Mouse (Mus musculus) kidney, postnatal 25 days (tissue): ENCODE results near the gene Sox6.
A peak's percentile ranks its signal among the peaks of the same experiment; 100 is the strongest.

ENCODE experiments used
- DNase-seq, 2 experiments: peaks; one replicate each; pipeline ENCODE4 v3.0.0; 2021; ENCODE audit warnings: mixed read lengths in 2 of 2

The Sox6 gene

GRCm38 (mm10) chr7:115745672-115746253, 292.8 kb downstream of the Sox6 start:
- no peak for DNase-seq

- DNase-seq = no peak
Measured at GRCm38 (mm10) chr7:115734137-115734536, 304.5 kb downstream of the Sox6 start.

GRCm38 (mm10) chr7:115732824-115733223, 305.8 kb downstream of the Sox6 start:
- no peak for DNase-seq

GRCm38 (mm10) chr7:115726776-115727175, 311.8 kb downstream of the Sox6 start:
- DNase-seq = no peak

- DNase-seq = no peak
Measured at GRCm38 (mm10) chr7:115724404-115724803, 314.2 kb downstream of the Sox6 start.

GRCm38 (mm10) chr7:115721624-115722540, 316.7 kb downstream of the Sox6 start:
- DNase-seq = no peak

- peak in 1 of 2 experiments; percentile 61 for DNase-seq
Measured at GRCm38 (mm10) chr7:115719791-115720190, 318.8 kb downstream of the Sox6 start.

- no peak for DNase-seq
Measured at GRCm38 (mm10) chr7:115706141-115706540, 332.5 kb downstream of the Sox6 start.

GRCm38 (mm10) chr7:115698105-115698504, 340.5 kb downstream of the Sox6 start:
- peak in 1 of 2 experiments; percentile 14 for DNase-seq

- DNase-seq = peak in 1 of 2 experiments; percentile 22
Measured at GRCm38 (mm10) chr7:115693206-115693605, 345.4 kb downstream of the Sox6 start.

- no peak for DNase-seq
Measured at GRCm38 (mm10) chr7:115691091-115691490, 347.5 kb downstream of the Sox6 start.

GRCm38 (mm10) chr7:115686687-115687086, 351.9 kb downstream of the Sox6 start:
- DNase-seq = no peak

GRCm38 (mm10) chr7:115684142-115684541, 354.5 kb downstream of the Sox6 start:
- peak in 1 of 2 experiments; percentile 27 for DNase-seq

GRCm38 (mm10) chr7:115671749-115672148, 366.8 kb downstream of the Sox6 start:
- DNase-seq = no peak

- no peak for DNase-seq
Measured at GRCm38 (mm10) chr7:115671272-115671671, 367.3 kb downstream of the Sox6 start.

- no peak for DNase-seq
Measured at GRCm38 (mm10) chr7:115669207-115670004, 369.2 kb downstream of the Sox6 start.

GRCm38 (mm10) chr7:115666686-115667382, 371.8 kb downstream of the Sox6 start:
- DNase-seq = no peak

- no peak for DNase-seq
Measured at GRCm38 (mm10) chr7:115663399-115663798, 375.2 kb downstream of the Sox6 start.

- peak in 1 of 2 experiments; percentile 36 for DNase-seq
Measured at GRCm38 (mm10) chr7:115662121-115662520, 376.5 kb downstream of the Sox6 start.

GRCm38 (mm10) chr7:115646696-115647095, 391.9 kb downstream of the Sox6 start:
- no peak for DNase-seq

- no peak for DNase-seq
Measured at GRCm38 (mm10) chr7:115645971-115646447, 392.6 kb downstream of the Sox6 start.

GRCm38 (mm10) chr7:115645272-115645970, 393.2 kb downstream of the Sox6 start:
- DNase-seq = no peak
